Mouse (Mus musculus): ENCODE measurements at regions not wholly inside any gene's neighbourhood (a gene's known extent, or its start where the extent isn't known, plus 50 kb on each side); places are given as distances from the start of the nearest gene placed in this dataset.

DNA sequence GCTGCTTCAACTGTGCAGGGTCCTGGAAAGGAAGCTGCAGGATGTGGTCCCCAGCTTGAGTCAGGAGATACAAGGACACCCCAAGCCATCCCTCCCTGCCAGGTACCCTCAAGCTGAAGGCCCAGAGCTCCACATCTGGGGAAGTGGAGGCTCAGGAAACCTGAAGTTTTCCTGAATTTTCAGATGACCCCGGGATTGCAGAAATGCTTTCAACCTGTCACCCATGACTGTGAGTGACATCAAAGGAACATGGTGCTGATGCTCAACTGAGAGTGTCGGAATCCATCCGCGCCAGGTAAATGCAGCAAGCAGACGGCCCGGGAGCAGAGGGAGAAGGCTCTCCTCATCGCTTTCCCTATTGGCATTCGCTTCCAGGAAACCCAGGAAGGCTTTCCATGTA, 267.6 kb upstream of the Zfp637 start:
- Histone ChIP-seq H3K4me1 (peaks cover 9% of the 10 kb centered on the region; the same call in 1 of the 2 replicates), H3K9ac (no peak overlapping the region), H3K36me3 (no peaks in the 10 kb centered on the region), H3K4me3 (no peak overlapping the region), H3K27ac (no peak overlapping the region), H3K9me3 (replicated peaks) (no peaks in the 10 kb centered on the region), H3K4me2 (replicated peaks) (no peak overlapping the region), H3K27me3 (no peaks in the 10 kb centered on the region)
- 90% methylated on average over 8 of the region's 8 CpGs for WGBS
- no peak for ATAC-seq (ENCODE audit: low FRiP score)

- no peak overlapping the region for H3K4me3 ChIP-seq
- H3K9ac ChIP-seq: no peak overlapping the region
- ATAC-seq (ENCODE audit: low FRiP score): no peak
- no peaks in the 10 kb centered on the region for H3K36me3 ChIP-seq
- H3K4me2 ChIP-seq (replicated peaks): no peak overlapping the region
- H3K9me3 ChIP-seq (replicated peaks): no peaks in the 10 kb centered on the region
- H3K27me3 ChIP-seq: no peaks in the 10 kb centered on the region
- no peak overlapping the region for H3K27ac ChIP-seq
- peaks cover 9% of the 10 kb centered on the region; the same call in 1 of the 2 replicates for H3K4me1 ChIP-seq
- WGBS: 77% methylated on average over 10 of the region's 10 CpGs
Observed at GRCm38 (mm10) chr6:117574146-117574545, 266.8 kb upstream of the Zfp637 start.

GRCm38 (mm10) chr6:117575057-117575456, 265.9 kb upstream of the Zfp637 start:
- Histone ChIP-seq H3K4me1 (peaks cover 6% of the 10 kb centered on the region; the same call in 1 of the 2 replicates), H3K36me3 (no peaks in the 10 kb centered on the region), H3K9ac (no peak overlapping the region), H3K27ac (no peak overlapping the region), H3K4me3 (no peak overlapping the region), H3K27me3 (no peaks in the 10 kb centered on the region), H3K9me3 (replicated peaks) (no peaks in the 10 kb centered on the region), H3K4me2 (replicated peaks) (no peak overlapping the region)
- 72% methylated on average over 5 of the region's 5 CpGs for WGBS
- ATAC-seq (ENCODE audit: low FRiP score): no peak

- no peak overlapping the region for H3K4me2 ChIP-seq (replicated peaks)
- no peak overlapping the region for H3K4me3 ChIP-seq
- no peaks in the 10 kb centered on the region for H3K27me3 ChIP-seq
- no peak overlapping the region for H3K27ac ChIP-seq
- no peak for ATAC-seq (ENCODE audit: low FRiP score)
- no peaks in the 10 kb centered on the region for H3K9me3 ChIP-seq (replicated peaks)
- 93% methylated on average over 9 of the region's 9 CpGs for WGBS
- H3K9ac ChIP-seq: no peak overlapping the region
- H3K36me3 ChIP-seq: no peaks in the 10 kb centered on the region
- H3K4me1 ChIP-seq: peaks cover 6% of the 10 kb centered on the region; the same call in 1 of the 2 replicates
Observed at GRCm38 (mm10) chr6:117576021-117576420, 265.0 kb upstream of the Zfp637 start.

DNA sequence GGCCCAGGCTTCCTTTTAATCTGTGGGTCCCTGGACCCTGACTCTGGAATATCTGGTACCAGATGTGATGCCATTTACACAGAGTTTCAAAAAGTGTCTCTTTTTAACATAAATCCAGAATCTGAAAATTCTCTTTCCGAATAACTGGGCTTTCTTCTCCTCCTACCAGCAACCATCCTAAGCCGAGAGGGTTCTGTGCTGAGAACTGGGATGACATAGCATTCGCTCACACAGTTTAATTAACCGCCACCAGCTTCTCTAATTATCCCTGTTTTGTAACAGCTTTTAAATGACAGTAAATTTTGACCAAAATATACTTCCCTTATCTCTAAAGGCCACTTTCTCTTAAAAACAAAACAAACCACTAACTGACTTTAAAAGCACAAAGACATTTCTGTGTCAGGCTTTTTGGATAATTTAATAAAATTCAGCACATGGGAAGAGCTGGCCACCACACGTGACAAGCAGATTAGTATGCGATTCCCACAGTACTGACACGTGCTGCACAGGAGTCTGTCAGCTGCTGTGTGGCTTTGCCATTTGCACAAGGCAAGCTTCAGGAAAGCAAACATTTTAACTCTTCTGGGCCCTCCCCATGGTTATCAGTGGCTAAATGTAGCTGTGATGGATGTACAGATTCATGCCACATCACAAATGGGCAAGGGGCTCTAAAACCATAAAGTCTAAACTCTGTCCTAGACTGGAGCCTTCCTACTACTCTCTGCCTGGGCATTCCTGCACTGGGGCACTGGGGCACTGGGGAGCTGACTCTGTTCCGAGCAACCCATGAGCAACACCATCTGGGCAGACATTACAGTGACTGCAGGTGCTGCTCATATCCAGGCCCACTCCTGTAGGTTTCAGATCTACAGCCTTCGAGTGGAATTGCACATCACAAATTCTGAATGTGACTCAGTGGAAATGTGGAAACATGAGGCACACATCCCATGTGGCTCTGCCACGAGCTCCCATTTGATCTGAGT, 263.1 kb upstream of the Zfp637 start:
- 77% methylated on average over 10 of the region's 10 CpGs for WGBS
- Histone ChIP-seq H3K4me1 (0 out of 2 replicates have a peak, but pooled peaks cover 3% of the 10 kb centered on the region), H3K27ac (no peak overlapping the region), H3K9ac (no peak overlapping the region), H3K4me3 (no peak overlapping the region), H3K27me3 (no peaks in the 10 kb centered on the region), H3K9me3 (replicated peaks) (no peaks in the 10 kb centered on the region), H3K36me3 (no peaks in the 10 kb centered on the region), H3K4me2 (replicated peaks) (no peak overlapping the region)
- ATAC-seq (ENCODE audit: low FRiP score): no peak

- no peaks in the 10 kb centered on the region for H3K9me3 ChIP-seq (replicated peaks)
- no peak for ATAC-seq (ENCODE audit: low FRiP score)
- no peak overlapping the region for H3K27ac ChIP-seq
- H3K9ac ChIP-seq: no peak overlapping the region
- H3K4me1 ChIP-seq: 0 out of 2 replicates have a peak, but pooled peaks cover 3% of the 10 kb centered on the region
- H3K36me3 ChIP-seq: no peaks in the 10 kb centered on the region
- WGBS: 83% methylated on average over 2 of the region's 2 CpGs
- no peak overlapping the region for H3K4me2 ChIP-seq (replicated peaks)
- no peak overlapping the region for H3K4me3 ChIP-seq
- H3K27me3 ChIP-seq: no peaks in the 10 kb centered on the region
Observed at GRCm38 (mm10) chr6:117580951-117581350, 260.0 kb upstream of the Zfp637 start.

GRCm38 (mm10) chr6:117583121-117583520, 257.9 kb upstream of the Zfp637 start:
- WGBS: 91% methylated on average over 11 of the region's 11 CpGs
- no peak for ATAC-seq (ENCODE audit: low FRiP score)
- Histone ChIP-seq H3K27me3 (no peaks in the 10 kb centered on the region), H3K9ac (no peak overlapping the region), H3K4me2 (replicated peaks) (no peak overlapping the region), H3K4me1 (no peaks in the 10 kb centered on the region), H3K36me3 (no peaks in the 10 kb centered on the region), H3K4me3 (no peak overlapping the region), H3K9me3 (replicated peaks) (no peaks in the 10 kb centered on the region), H3K27ac (no peak overlapping the region)

GRCm38 (mm10) chr6:117584563-117584962, 256.4 kb upstream of the Zfp637 start:
- Histone ChIP-seq H3K9me3 (replicated peaks) (no peaks in the 10 kb centered on the region), H3K27ac (no peak overlapping the region), H3K4me2 (replicated peaks) (no peak overlapping the region), H3K9ac (no peak overlapping the region), H3K4me1 (no peaks in the 10 kb centered on the region), H3K4me3 (no peak overlapping the region), H3K36me3 (no peaks in the 10 kb centered on the region), H3K27me3 (no peaks in the 10 kb centered on the region)
- no peak for ATAC-seq (ENCODE audit: low FRiP score)
- 96% methylated on average over 5 of the region's 5 CpGs for WGBS

- H3K9me3 ChIP-seq (replicated peaks): no peaks in the 10 kb centered on the region
- no peak for ATAC-seq (ENCODE audit: low FRiP score)
- no peak overlapping the region for H3K9ac ChIP-seq
- H3K4me1 ChIP-seq: no peaks in the 10 kb centered on the region
- WGBS: 87% methylated on average over 8 of the region's 8 CpGs
- H3K27me3 ChIP-seq: no peaks in the 10 kb centered on the region
- H3K4me2 ChIP-seq (replicated peaks): no peak overlapping the region
- no peak overlapping the region for H3K4me3 ChIP-seq
- H3K27ac ChIP-seq: no peak overlapping the region
- no peaks in the 10 kb centered on the region for H3K36me3 ChIP-seq
Observed at GRCm38 (mm10) chr6:117596166-117596840, 244.7 kb upstream of the Zfp637 start.

GRCm38 (mm10) chr6:117604834-117605233, 236.1 kb upstream of the Zfp637 start:
- Histone ChIP-seq H3K4me2 (replicated peaks) (no peak overlapping the region), H3K27me3 (no peaks in the 10 kb centered on the region), H3K4me3 (no peak overlapping the region), H3K27ac (no peak overlapping the region), H3K9ac (no peak overlapping the region), H3K4me1 (no peaks in the 10 kb centered on the region; the same call in 1 of the 2 replicates), H3K36me3 (no peaks in the 10 kb centered on the region), H3K9me3 (replicated peaks) (0 out of 2 replicates have a peak, but pooled peaks cover 9% of the 10 kb centered on the region)
- no peak for ATAC-seq (ENCODE audit: low FRiP score)
- 91% methylated on average over 2 of the region's 2 CpGs for WGBS

- Histone ChIP-seq H3K9me3 (replicated peaks) (0 out of 2 replicates have a peak, but pooled peaks cover 9% of the 10 kb centered on the region), H3K27ac (no peak overlapping the region), H3K4me2 (replicated peaks) (no peak overlapping the region), H3K4me1 (no peaks in the 10 kb centered on the region; the same call in 1 of the 2 replicates), H3K9ac (no peak overlapping the region), H3K4me3 (no peak overlapping the region), H3K36me3 (no peaks in the 10 kb centered on the region), H3K27me3 (no peaks in the 10 kb centered on the region)
- 85% methylated on average over 4 of the region's 4 CpGs for WGBS
- no peak for ATAC-seq (ENCODE audit: low FRiP score)
Observed at GRCm38 (mm10) chr6:117605685-117606084, 235.3 kb upstream of the Zfp637 start.

- H3K27me3 ChIP-seq: no peaks in the 10 kb centered on the region
- H3K4me3 ChIP-seq: no peak overlapping the region
- no peak for ATAC-seq (ENCODE audit: low FRiP score)
- no peaks in the 10 kb centered on the region for H3K36me3 ChIP-seq
- H3K9ac ChIP-seq: no peak overlapping the region
- 89% methylated on average over 6 of the region's 6 CpGs for WGBS
- H3K4me1 ChIP-seq: no peaks in the 10 kb centered on the region; the same call in 1 of the 2 replicates
- H3K27ac ChIP-seq: no peak overlapping the region
- no peak overlapping the region for H3K4me2 ChIP-seq (replicated peaks)
- 0 out of 2 replicates have a peak, but pooled peaks cover 9% of the 10 kb centered on the region for H3K9me3 ChIP-seq (replicated peaks)
Observed at GRCm38 (mm10) chr6:117606211-117606610, 234.8 kb upstream of the Zfp637 start.

Measured in hindbrain, embryonic 12.5 days (tissue).